Mouse (Mus musculus): ENCODE measurements around the gene Ice2.

GRCm38 (mm10) chr9:69443203-69443602 is 45.5 kb downstream of the Ice2 start:
- TF ChIP-seq CTCF (IDR thresholded peaks at IDR 0.05; ENCODE audit: control insufficient read depth, insufficient read depth, insufficient replicate concordance, low read depth, low read length) (no peak), POLR2A (IDR thresholded peaks at IDR 0.05; ENCODE audit: control insufficient read depth, low read depth, low read length) (no peak)
